Mouse (Mus musculus): ENCODE measurements around the gene Tmem132b.

Tmem132b gene

DNA sequence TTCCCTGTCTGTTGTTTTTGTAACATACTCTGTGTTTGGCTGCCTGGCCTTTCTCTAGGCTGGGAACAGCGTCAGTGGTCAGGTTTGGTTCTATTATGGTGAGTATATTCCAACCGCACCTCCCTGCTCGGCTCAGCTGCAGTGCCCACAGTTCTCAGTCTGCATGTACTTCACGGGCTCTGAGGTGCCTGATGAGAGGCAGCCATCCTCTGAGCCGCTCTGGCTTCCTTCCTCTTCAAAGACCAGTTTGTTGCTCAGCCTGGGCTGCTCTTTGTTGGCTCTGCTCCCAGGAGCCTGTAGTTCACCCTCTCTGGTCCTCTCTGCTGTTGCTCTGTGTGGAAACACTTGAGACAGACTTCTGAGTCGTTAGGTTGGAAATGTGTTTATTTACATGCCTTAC is 151.9 kb downstream of the Tmem132b start:
- no peak for DNase-seq

GRCm38 (mm10) chr5:125685681-125686331 is 154.2 kb downstream of the Tmem132b start:
- no peak for DNase-seq

- no peak for DNase-seq
Measured at GRCm38 (mm10) chr5:125692538-125692937, 161.0 kb downstream of the Tmem132b start.

- DNase-seq = no peak
Measured at GRCm38 (mm10) chr5:125699395-125699794, 167.8 kb downstream of the Tmem132b start.

DNA sequence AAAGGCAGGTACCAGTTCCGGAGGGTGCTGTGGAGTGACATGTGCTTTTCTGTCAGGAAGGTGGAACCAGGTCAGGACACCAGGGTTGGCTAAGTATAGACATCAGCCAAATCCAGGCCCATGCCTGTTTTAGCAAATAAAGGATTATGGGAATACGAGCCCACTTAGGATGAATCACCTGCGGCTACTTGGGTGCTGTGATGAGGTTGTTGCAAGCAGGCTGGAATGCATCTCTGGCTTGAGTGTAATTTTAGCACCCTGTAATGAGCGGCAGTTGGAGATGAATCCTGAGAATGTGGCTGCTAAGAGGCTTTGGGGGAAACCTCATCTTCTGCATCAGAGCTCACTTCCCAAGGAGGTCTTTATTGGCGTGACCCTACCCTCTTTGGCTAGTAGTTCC is 168.7 kb downstream of the Tmem132b start:
- DNase-seq = no peak

DNA sequence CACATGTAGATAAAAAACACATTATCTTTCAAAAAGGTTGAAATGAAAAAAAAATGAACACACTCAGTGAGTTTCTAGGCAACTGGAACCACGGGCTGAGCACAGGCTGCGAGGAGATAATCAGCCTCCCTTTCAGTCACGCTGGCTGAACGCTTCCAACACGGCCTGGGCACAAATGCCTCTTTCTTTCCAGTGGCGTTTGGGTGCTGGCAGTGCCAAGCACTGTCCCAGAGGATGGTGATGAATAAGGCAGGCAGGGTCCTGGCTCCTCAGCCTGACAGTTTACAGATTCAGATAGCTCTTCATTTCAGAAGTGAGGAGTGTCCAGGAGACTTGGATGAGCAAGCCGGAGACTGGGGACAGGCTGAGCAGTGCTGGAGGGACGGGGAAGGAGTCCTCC is 173.8 kb downstream of the Tmem132b start:
- DNase-seq = peak; percentile 31

DNA sequence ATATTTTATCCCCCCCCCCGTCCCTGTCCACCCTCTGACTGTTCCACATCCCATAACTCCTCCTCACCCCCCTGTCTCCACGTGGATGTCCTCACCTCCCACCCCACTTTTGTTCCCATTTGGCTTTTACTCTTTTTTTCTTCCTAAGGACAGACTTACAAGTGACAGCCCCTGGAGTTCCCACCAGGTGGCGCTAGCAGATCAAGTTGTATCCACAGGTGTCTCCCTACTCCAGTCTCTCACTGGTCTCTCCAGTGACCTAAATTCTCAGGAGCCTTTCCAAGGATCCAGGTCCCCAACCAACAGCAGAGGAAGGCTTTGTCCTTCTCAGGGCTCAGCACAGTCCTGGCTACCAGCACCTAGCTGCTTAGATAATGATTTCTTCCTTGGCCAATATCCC is 177.6 kb downstream of the Tmem132b start:
- peak; percentile 18 for DNase-seq

DNA sequence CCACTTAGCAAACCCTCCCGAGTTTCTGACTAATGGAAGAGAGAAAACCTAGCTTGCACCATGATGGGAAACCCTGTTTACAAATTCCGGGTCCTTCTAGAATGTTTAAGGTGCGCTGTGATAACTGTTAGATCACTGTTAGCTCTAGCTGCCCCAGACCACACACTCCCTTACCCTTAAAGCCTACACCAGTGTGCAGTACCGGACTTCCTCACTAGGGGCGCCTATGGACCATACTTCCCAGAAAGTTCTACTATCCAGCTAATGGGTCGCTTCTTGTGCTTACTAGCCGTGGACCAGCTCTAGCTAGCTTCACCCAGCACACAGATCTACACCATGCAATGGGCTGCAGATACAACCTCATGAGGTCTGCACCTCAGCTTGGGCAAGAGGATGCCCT is 195.2 kb downstream of the Tmem132b start:
- no peak for DNase-seq

DNA sequence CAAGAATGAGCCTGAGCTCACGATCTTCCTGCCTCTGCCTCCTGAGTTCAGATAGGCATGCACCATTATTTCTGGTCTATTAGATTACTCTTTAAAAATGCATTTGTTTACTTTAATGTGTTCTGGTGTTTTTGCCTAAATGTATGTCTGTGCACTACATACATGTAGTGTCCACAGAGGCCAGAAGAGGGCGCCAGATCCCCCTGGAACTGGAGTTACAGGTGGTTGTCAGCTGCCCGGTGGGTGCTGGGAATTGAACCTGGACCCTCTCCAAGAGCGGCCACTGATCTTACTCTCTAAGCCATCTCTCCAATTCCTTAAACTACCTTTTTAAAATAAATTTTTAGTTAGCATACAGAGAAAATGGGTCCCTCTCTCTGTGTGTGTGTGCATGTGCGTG is 195.9 kb downstream of the Tmem132b start:
- no peak for DNase-seq

- DNase-seq = no peak
Measured at GRCm38 (mm10) chr5:125727936-125728335, 196.4 kb downstream of the Tmem132b start.

GRCm38 (mm10) chr5:125728521-125728920 is 196.9 kb downstream of the Tmem132b start:
- no peak for DNase-seq

DNA sequence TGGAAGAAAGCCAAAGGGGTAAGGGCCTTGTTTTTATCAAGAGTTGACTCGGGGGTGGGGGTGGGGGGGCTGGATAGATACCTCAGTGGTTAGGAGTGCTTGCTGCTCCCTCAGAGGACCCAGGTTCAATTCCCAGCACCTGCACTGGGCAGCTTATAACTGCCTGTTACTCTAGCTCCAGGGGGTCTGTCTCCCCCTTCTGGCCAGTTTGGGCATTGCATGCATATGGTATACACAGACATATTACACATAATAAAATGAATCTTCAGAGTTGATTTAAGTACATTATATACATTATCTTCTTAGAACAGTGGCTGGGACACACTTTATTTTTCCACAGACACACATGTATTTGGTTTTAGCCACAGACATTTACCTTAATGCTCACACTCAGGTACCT is 202.2 kb downstream of the Tmem132b start:
- DNase-seq = no peak

DNA sequence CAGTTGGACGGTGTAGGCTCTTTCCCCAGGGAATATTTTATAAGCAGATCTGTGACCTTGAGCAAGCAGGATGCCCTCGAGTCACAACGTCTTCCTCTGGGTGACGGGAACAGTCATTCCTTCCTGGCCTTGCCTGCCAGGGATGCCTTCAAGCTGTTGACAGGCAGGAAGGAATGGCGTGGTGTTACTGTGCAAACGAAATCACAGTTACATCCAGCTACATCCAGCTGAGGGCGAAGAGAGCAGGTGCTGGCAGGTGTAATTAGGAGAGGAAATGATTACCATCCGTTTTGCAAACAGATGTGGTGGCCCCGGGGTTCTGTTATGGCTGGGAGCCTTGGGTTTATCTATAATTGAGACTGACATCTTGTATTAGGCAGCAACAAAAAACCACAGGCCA is 205.5 kb downstream of the Tmem132b start:
- no peak for DNase-seq

DNA sequence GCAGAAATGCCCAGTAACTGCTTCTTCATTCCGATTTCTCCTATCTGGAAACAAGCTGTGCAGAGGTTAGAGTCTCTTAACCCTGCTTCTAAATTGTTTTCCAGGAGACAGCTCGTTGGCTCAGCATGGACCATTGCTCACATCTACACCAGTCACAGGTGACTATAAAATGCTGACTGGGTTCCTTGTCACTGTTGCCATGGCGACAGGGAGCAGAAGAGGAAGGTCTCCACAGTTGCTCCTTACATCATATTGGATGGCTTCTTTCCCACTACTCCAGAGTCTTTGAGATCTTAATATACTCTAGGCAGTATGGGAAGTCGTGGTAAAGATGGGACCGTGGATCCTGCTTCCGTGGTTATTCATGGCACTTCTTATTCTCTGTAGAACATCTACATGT is 211.9 kb downstream of the Tmem132b start:
- DNase-seq = no peak

DNA sequence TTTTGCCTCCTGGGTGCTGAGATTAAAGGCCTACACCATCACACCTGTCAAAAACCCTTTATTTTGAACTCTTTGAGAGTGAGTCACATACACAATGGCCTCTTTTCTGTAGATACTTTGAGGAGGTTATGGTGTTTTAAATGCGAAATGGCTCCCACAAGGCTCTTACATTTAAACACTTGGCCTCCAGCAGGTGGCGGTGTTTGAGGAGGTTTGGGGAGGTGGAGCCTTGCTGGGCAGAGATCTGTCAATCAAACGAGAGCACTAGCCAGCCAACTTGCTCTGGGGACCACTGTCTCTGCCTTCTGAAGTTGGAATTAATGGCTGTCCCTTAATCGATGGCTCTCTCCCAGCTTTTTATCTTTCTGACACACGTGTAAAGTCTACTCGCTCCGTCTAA is 214.2 kb downstream of the Tmem132b start:
- no peak for DNase-seq

GRCm38 (mm10) chr5:125751481-125751880 is 219.9 kb downstream of the Tmem132b start:
- DNase-seq = no peak

- DNase-seq = no peak
Measured at GRCm38 (mm10) chr5:125752546-125752945, 221.0 kb downstream of the Tmem132b start.

- no peak for DNase-seq
Measured at GRCm38 (mm10) chr5:125756987-125757530, 225.5 kb downstream of the Tmem132b start.

GRCm38 (mm10) chr5:125758506-125758905 is 226.9 kb downstream of the Tmem132b start:
- no peak for DNase-seq

- DNase-seq = no peak
Measured at GRCm38 (mm10) chr5:125766941-125767340, 235.4 kb downstream of the Tmem132b start.

- DNase-seq = no peak
Measured at GRCm38 (mm10) chr5:125767950-125768349, 236.4 kb downstream of the Tmem132b start.

DNA sequence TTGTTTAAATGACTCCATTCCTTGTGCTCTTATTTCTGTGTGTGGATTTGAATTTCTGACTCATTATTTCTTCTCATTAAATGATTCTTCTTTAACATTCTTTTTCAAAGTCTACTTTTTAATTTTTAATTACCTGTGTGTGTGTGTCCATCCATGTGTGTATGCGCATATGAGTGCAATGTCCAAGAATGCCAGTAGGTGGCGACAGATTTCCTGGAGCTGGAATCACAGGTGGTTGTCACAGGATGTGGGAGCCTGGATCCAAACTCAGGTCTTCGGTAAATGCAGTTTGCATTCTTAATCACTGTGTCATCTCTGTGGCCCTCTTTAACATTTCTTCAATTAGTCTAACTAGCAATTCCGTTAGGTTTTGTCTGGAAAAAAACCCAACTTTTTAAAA is 240.7 kb downstream of the Tmem132b start:
- no peak for DNase-seq

GRCm38 (mm10) chr5:125772756-125773155 is 241.2 kb downstream of the Tmem132b start:
- DNase-seq = no peak

DNA sequence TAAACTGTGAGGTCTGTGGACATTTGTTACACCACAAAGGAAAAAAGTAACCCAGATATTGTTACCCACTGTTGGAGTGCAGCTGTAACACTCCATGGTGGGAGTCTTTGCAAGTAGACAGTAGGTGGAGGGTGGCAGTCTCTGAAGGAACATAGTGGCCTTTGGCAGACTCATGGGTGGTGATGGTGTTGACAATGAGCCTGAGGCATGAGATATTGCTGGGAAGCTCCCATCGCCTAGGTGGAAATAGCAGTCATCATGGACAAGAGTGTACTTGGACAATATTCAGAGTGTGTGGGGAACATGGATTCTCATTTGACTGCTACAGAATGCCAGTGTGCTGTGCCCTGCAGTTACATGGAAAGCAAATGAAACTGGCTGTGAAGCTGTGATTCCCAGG is 248.8 kb downstream of the Tmem132b start:
- DNase-seq = no peak

DNA sequence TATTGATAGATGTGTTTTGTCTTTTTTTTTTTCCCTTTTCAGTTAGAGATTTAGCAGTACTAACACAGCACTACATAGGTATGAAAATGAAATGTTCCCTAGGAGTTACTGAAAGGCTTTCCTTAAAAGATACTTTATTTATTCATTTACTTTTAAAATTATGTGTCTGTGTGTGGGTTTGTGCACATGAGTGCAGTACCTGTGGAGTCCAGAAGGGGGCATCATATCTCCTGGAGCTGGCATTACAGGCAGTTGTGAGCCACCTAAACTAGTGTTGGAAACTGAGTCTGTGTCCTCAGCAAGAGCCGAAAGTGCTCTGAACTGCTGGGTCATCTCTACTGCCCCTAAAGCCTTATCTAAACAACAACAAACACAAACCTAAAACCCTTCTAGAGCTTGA is 261.1 kb downstream of the Tmem132b start:
- DNase-seq = no peak
